8 mouse cellular contexts compared by ENCODE assay signal in the genomic region with DNA sequence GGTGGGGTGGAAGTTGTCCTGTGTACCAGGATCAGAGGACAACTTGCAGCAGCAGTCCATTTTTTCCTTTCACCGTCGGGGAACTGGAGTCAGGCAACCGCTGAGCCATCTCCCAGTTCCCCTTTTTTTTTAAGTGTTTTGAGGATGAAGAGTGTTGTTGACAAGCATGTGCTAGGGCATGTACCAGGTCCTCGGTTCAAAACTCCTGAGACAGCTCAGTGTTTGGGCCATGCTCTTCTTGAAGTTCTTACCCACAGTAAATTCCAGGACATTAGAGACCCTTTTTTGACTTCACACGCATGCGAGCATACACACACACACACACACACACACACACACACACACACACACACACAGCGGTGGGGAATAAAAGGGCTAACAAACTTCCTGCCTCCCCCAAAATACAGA. TPM values are rescaled to one million over a fixed set of nuclear protein-coding genes. Genes with fewer than 3 reads are reported as not detected.
DNase-seq lines count a peak whose midpoint lies in the region; ATAC-seq and TF ChIP-seq lines count a peak whose summit lies in the region.
"Had no signal": no experiment of that assay in that cellular context is flagged by ENCODE, and none has a peak within 500 bp of the region (broad histone marks: within the 10 kb centered on the region; RNA-seq: fewer than 3 reads in every experiment).

No protein-coding gene starts in this region.

- DNase-seq in kidney, adult 8-10 months, result no peak
- DNase-seq in G1E (ENCODE audit: low spot score), result peak; percentile 24
- peak; percentile 59 for DNase-seq in induced T-regulatory cell, adult 2 months (ENCODE audit: low read depth)
- DNase-seq in splenic B cell, adult 2 months (ENCODE audit: low read depth, low spot score), result peak; percentile 59
- DNase-seq in left cerebral cortex, adult 2 months (ENCODE audit: extremely low spot score in 1 of 2, low spot score in 2 of 2), result no peak

- no peaks in the 10 kb centered on the region for H3K27me3 ChIP-seq in kidney, embryonic 14.5 days (ENCODE audit: control insufficient read depth, insufficient read depth, low read length)
- H3K27me3 ChIP-seq in G1E (ENCODE audit: insufficient read depth, low read length), result no peaks in the 10 kb centered on the region
- no peaks in the 10 kb centered on the region for H3K27me3 ChIP-seq in splenic B cell, adult 2 months (ENCODE audit: control insufficient read depth, insufficient read depth, low read length, poor library complexity, severe bottlenecking)
- H3K27me3 ChIP-seq in hindbrain, embryonic 13.5 days, result no peaks in the 10 kb centered on the region

- TF ChIP-seq CTCF in G1E (IDR thresholded peaks at IDR 0.05; ENCODE audit: low read depth, low read length), result no peak
- TF ChIP-seq CTCF in left cerebral cortex, adult 2 months (IDR thresholded peaks at IDR 0.05), result no peak

- 0 out of 2 replicates have a peak, but pooled peaks cover 14% of the 10 kb centered on the region for H3K4me1 ChIP-seq in kidney, embryonic 14.5 days (ENCODE audit: control insufficient read depth, insufficient read depth, low read length)
- H3K4me1 ChIP-seq in G1E (ENCODE audit: insufficient read depth, low read depth, low read length), result peaks cover 88% of the 10 kb centered on the region
- peaks cover 24% of the 10 kb centered on the region for H3K4me1 ChIP-seq in hindbrain, embryonic 13.5 days (replicated peaks)

- no peak overlapping the region for H3K4me2 ChIP-seq in kidney, embryonic 14.5 days (replicated peaks; ENCODE audit: low read depth, low read length)
- no peak overlapping the region for H3K4me2 ChIP-seq in hindbrain, embryonic 13.5 days

- ATAC-seq in kidney, embryonic 14.5 days (ENCODE audit: low FRiP score, low TSS enrichment), result no peak
- ATAC-seq in G1E (ENCODE audit: extremely low read depth, insufficient number of reproducible peaks, low FRiP score, poor library complexity, severe bottlenecking), result no peak
- ATAC-seq in hindbrain, embryonic 13.5 days (ENCODE audit: low FRiP score), result no peak

- 52% methylated on average over 7 of the region's 7 CpGs for WGBS in kidney, embryonic 14.5 days
- WGBS in hindbrain, embryonic 13.5 days, result 78% methylated on average over 7 of the region's 7 CpGs

- peak overlapping the region; percentile 37; the same call in 1 of the 2 replicates for H3K27ac ChIP-seq in kidney, embryonic 14.5 days (ENCODE audit: low read depth, low read length)
- H3K27ac ChIP-seq in left cerebral cortex, adult 2 months, result no peak overlapping the region
- no peak overlapping the region for H3K27ac ChIP-seq in hindbrain, embryonic 13.5 days

- no peak overlapping the region for H3K4me3 ChIP-seq in kidney, embryonic 14.5 days (ENCODE audit: low read length)
- no peak overlapping the region for H3K4me3 ChIP-seq in G1E (ENCODE audit: low read depth, low read length)
- no peak overlapping the region for H3K4me3 ChIP-seq in left cerebral cortex, adult 2 months
- H3K4me3 ChIP-seq in hindbrain, embryonic 13.5 days, result no peak overlapping the region
- H3K4me3 ChIP-seq: myocyte had no signal

- H3K9ac ChIP-seq in kidney, embryonic 14.5 days (ENCODE audit: low read depth, low read length), result no peak overlapping the region
- no peak overlapping the region for H3K9ac ChIP-seq in hindbrain, embryonic 13.5 days

- no peaks in the 10 kb centered on the region for H3K9me3 ChIP-seq in kidney, embryonic 14.5 days (ENCODE audit: control insufficient read depth, low read length)
- H3K9me3 ChIP-seq in G1E (replicated peaks), result no peaks in the 10 kb centered on the region
- no peaks in the 10 kb centered on the region for H3K9me3 ChIP-seq in hindbrain, embryonic 13.5 days

- intact Hi-C loops in left cerebral cortex, adult 2 months (cut with DNase I), result no loop called here

- H3K36me3 ChIP-seq in kidney, embryonic 14.5 days (ENCODE audit: control insufficient read depth, insufficient read depth, low read length), result peaks cover 25% of the 10 kb centered on the region
- H3K36me3 ChIP-seq in G1E (replicated peaks), result peaks cover 38% of the 10 kb centered on the region
- H3K36me3 ChIP-seq in splenic B cell, adult 2 months (ENCODE audit: control insufficient read depth, insufficient read depth, low read length, poor library complexity, severe bottlenecking), result no peaks in the 10 kb centered on the region
- H3K36me3 ChIP-seq in hindbrain, embryonic 13.5 days, result peaks cover 29% of the 10 kb centered on the region

RNA-seq across cellular contexts. Expression of a gene that starts 3.8 kb away (rescaled TPM):
- polyA plus RNA-seq in kidney, embryonic 14.5 days (2014; fragmentation: Nextera tagmentation; extraction: Ambion mirVana), result 2.6 and 2.9 TPM in 2 replicates
- 20.7 and 22.0 TPM in 2 replicates for total RNA-seq in G1E (2014; fragmentation: Nextera tagmentation)
- 2.0 and 3.0 TPM in 2 replicates for total RNA-seq in G1E (2017)
- 27.8 and 29.9 TPM in 2 replicates for polyA plus RNA-seq in G1E (2012)
- 10 to 100 TPM in 1 of 2 experiments, 1 to 10 TPM in 1; 8.1 to 10.2 TPM for total RNA-seq in left cerebral cortex, adult 2 months (2021)
- polyA plus RNA-seq in hindbrain, embryonic 13.5 days (2015; fragmentation: Nextera tagmentation; extraction: Ambion mirVana), result 2.3 and 3.5 TPM in 2 replicates

RNA-seq across cellular contexts. Expression of a gene that starts 49.4 kb away (rescaled TPM):
- polyA plus RNA-seq in kidney, embryonic 14.5 days (2014; fragmentation: Nextera tagmentation; extraction: Ambion mirVana), result 5.8 and 9.2 TPM in 2 replicates
- total RNA-seq in G1E (2014; fragmentation: Nextera tagmentation) (9.2 and 9.7 TPM in 2 replicates), G1E (2017) (5.6 and 10.8 TPM in 2 replicates)
- polyA plus RNA-seq in G1E (2012), result 3.3 and 4.5 TPM in 2 replicates
- 10 to 100 TPM; 17.7 to 20.1 TPM for total RNA-seq in left cerebral cortex, adult 2 months (2021)
- 12.8 and 14.1 TPM in 2 replicates for polyA plus RNA-seq in hindbrain, embryonic 13.5 days (2015; fragmentation: Nextera tagmentation; extraction: Ambion mirVana)

RNA-seq across cellular contexts. Expression of a gene that starts 56.7 kb away (rescaled TPM):
- polyA plus RNA-seq in kidney, embryonic 14.5 days (2014; fragmentation: Nextera tagmentation; extraction: Ambion mirVana), result 28.9 and 35.2 TPM in 2 replicates
- total RNA-seq in G1E (2014; fragmentation: Nextera tagmentation) (12.6 and 13.6 TPM in 2 replicates), G1E (2017) (9.2 and 9.8 TPM in 2 replicates)
- polyA plus RNA-seq in G1E (2012), result 16.0 and 17.1 TPM in 2 replicates
- total RNA-seq in left cerebral cortex, adult 2 months (2021), result 10 to 100 TPM; 15.4 to 19.2 TPM
- polyA plus RNA-seq in hindbrain, embryonic 13.5 days (2015; fragmentation: Nextera tagmentation; extraction: Ambion mirVana), result 19.9 and 20.4 TPM in 2 replicates

Comparison
In these comparisons a context has a peak if more than half of its experiments do, and no peak if none do; other contexts are left out.
1. DNase-seq: peak in G1E (single experiment), induced T-regulatory cell, adult 2 months (single experiment) and splenic B cell, adult 2 months (single experiment); none in kidney, adult 8-10 months (0 of 2) and left cerebral cortex, adult 2 months (0 of 2).